Mouse (Mus musculus) bone marrow, adult 2 months (tissue): ENCODE results near the gene Fgfr2.

Experiments used
- CTCF ChIP-seq: fragments of 200-500 bp; IDR thresholded peaks from 2 replicates; pipeline ENCODE4 v1.5.1; 2011; ENCODE audit warnings: low read length, control low read depth; ENCODE audit not compliant: control insufficient read depth, insufficient read depth
- POLR2A ChIP-seq: fragments of 200-500 bp; IDR thresholded peaks from 2 replicates; pipeline ENCODE4 v1.6.1; 2011; ENCODE audit warnings: low read depth, mild to moderate bottlenecking, control low read depth, low read length, borderline replicate concordance; ENCODE audit not compliant: control insufficient read depth

DNA sequence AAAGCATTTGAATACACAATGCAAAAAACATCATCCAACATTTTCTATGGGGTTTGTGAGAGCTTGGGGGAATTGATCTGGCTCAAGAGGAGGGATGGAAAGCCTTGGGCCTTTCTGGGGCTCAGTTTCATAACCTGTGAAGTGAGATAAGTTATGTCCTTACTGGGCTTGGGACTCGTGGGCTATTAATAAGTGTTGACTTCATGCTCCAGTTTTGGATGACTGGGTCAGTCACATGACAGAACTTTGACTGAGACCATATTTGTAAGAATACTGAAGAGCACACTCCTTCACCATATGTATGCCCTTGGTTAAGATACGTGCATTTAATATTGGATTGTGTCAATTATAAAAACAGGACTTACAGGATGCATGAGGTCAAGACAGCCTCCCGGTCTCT is 495.7 kb downstream of the Fgfr2 start:
- TF ChIP-seq CTCF (no peak), POLR2A (no peak)
